Mouse (Mus musculus) hindbrain, embryonic 12.5 days (tissue): ENCODE results near the gene Jmjd7. TPM values are rescaled to one million over a fixed set of nuclear protein-coding genes. Genes with fewer than 3 reads are reported as not detected.
A peak's percentile ranks its signal among the peaks of the same experiment; 100 is the strongest.

ENCODE experiments used
- ATAC-seq: fragments of 200-750 bp; cut with Nextera tagmentation; 2 replicates; pipeline ENCODE4 v1.8.0; 2017; ENCODE audit warnings: moderate TSS enrichment; ENCODE audit not compliant: low FRiP score
- H3K27ac ChIP-seq: fragments of 300-500 bp; sonication (generic); 2 replicates; pipeline ENCODE4 v1.5.1; 2016; ENCODE audit warnings: mild to moderate bottlenecking
- H3K27me3 ChIP-seq: fragments of 300-500 bp; sonication (generic); 2 replicates; pipeline ENCODE4 v1.6.1; 2016; ENCODE audit warnings: mild to moderate bottlenecking
- H3K36me3 ChIP-seq: fragments of 300-500 bp; sonication (generic); 2 replicates; pipeline ENCODE4 v1.6.1; 2016; ENCODE audit warnings: mild to moderate bottlenecking
- H3K4me1 ChIP-seq: fragments of 300-500 bp; sonication (generic); 2 replicates; pipeline ENCODE4 v1.6.1; 2016
- H3K4me2 ChIP-seq: fragments of 300-500 bp; sonication (generic); replicated peaks from 2 replicates; pipeline ENCODE4 v1.6.1; 2016; ENCODE audit warnings: mild to moderate bottlenecking
- H3K4me3 ChIP-seq: fragments of 300-500 bp; sonication (generic); 2 replicates; pipeline ENCODE4 v1.5.1; 2016; ENCODE audit warnings: mild to moderate bottlenecking
- H3K9ac ChIP-seq: fragments of 300-500 bp; sonication (generic); 2 replicates; pipeline ENCODE4 v1.6.1; 2016; ENCODE audit warnings: mild to moderate bottlenecking, moderate library complexity
- H3K9me3 ChIP-seq: fragments of 300-500 bp; sonication (generic); replicated peaks from 2 replicates; pipeline ENCODE4 v1.6.1; 2016; ENCODE audit warnings: mild to moderate bottlenecking
- WGBS: fragments of 180-500 bp; shearing (Covaris S2); methylation state at CpG from one replicate; pipeline ENCODE4 v1.1.7; 2016; 5-methylcytosine and 5-hydroxymethylcytosine counted together
- polyA plus RNA-seq: library from polyadenylated mRNA; unstranded; fragments of >200 nt; fragmentation: Nextera tagmentation; extraction: Ambion mirVana; gene quantifications from 2 replicates; pipeline ENCODE4 v1.2.1, GENCODE M21; 2016

Jmjd7 gene
- polyA plus RNA-seq, 1 experiment from 2014 or later = 22.2 TPM

DNA sequence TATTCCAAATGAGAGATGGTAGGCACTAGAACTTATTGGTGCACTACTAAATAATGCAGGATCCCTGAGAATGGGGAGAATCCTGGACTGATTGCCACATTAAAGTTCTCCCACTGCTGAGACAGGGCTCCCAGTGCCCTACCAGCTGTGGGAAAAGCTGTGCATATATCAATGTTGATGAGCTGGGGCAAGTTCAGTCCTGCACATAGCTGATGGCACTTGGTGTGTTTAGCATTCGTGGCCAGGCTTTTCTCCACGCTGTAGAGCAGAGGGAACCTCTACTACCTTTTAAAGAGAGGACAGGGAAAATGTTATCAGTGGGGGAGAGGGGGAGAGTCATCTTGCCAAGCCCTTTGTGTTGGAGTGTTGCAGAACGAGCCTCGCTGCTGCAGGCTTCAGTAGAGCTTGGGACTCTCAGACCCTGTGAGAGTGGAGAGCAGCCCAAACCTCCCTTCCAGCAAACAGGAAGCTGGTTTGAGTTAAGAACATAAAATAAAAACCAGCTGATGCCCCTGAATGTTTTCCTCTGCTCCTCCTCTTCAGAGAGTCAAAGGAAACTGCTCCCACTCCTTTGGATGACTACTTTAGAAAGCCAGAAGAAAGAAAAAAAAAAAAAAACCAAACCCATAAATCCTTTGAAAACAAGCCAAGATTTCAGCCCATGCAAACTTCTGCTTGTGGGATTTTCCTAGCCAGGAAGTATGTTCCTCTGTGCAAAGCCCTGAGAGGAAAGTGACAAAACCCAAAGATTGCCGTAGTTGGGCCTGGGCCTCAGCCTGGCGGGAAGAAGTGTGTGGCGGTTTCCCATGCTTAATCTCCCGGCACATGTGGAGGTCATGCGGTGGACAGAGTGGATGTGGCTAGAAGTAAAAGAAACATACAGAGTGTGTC lies 31.6 kb upstream of the Jmjd7 start:
- Histone ChIP-seq H3K4me1 (no peaks in the 10 kb centered on the region; the same call in none of the 2 replicates), H3K27ac (0 out of 2 replicates have a peak overlapping the region, but pooled peaks have one; percentile 46), H3K9ac (no peak overlapping the region), H3K36me3 (peaks cover 5% of the 10 kb centered on the region; the same call in 1 of the 2 replicates), H3K27me3 (no peaks in the 10 kb centered on the region), H3K4me3 (no peak overlapping the region), H3K4me2 (no peak overlapping the region), H3K9me3 (no peaks in the 10 kb centered on the region)
- 66% methylated on average over 9 of the region's 9 CpGs for WGBS
- no peak for ATAC-seq

DNA sequence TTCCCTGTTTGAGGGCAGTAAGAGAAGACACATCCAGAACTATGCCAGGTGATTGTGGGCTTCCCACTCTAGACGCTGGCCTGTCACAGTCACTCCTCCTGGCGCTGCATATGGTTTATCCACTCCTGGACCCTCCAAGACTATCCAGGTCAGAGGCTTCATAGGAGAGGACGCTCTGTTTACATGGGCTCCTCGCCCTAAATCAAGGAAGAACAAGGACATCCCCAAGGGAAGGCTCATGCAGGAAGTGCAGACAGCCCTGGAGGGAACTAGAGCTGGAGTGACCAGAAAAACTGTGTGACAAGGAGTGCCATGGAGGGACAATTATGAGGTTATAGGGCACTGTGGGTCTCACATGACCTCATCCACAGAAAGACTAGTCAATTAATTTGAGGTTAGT lies 29.9 kb upstream of the Jmjd7 start:
- no peak overlapping the region for H3K27ac ChIP-seq
- ATAC-seq = no peak
- WGBS = 89% methylated on average over 4 of the region's 4 CpGs

DNA sequence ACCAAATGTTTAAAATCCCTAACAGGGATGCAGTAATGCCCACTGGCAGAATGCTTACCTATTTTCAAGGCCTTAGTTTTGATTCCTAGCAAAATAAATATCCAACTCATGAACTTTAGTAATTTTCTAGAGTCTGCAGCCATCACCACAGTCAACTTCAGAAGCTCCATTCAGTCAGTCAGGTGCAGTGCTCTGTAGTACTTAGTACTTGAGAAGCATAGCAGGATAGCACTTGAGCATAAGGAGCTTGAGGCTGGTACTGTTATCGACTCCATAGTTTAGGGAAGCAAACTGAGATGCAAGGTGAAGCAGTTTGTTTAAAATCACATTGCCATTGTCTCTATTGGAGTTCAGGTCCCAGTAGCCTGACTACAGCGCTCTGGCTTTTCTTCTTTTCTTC lies 27.6 kb upstream of the Jmjd7 start:
- Histone ChIP-seq H3K9ac (no peak overlapping the region), H3K36me3 (0 out of 2 replicates have a peak, but pooled peaks cover 5% of the 10 kb centered on the region), H3K4me1 (peaks cover 5% of the 10 kb centered on the region), H3K4me3 (no peak overlapping the region), H3K27ac (no peak overlapping the region), H3K9me3 (no peaks in the 10 kb centered on the region), H3K4me2 (no peak overlapping the region), H3K27me3 (no peaks in the 10 kb centered on the region)
- ATAC-seq = no peak
- 88% methylated on average over 2 of the region's 2 CpGs for WGBS

More for the DNA sequence above, 29.9 kb upstream of the Jmjd7 start:
- Histone ChIP-seq H3K36me3 (0 out of 2 replicates have a peak, but pooled peaks cover 5% of the 10 kb centered on the region), H3K4me3 (no peak overlapping the region), H3K27me3 (no peaks in the 10 kb centered on the region), H3K9me3 (no peaks in the 10 kb centered on the region), H3K9ac (no peak overlapping the region), H3K4me2 (no peak overlapping the region), H3K4me1 (peaks cover 5% of the 10 kb centered on the region)

DNA sequence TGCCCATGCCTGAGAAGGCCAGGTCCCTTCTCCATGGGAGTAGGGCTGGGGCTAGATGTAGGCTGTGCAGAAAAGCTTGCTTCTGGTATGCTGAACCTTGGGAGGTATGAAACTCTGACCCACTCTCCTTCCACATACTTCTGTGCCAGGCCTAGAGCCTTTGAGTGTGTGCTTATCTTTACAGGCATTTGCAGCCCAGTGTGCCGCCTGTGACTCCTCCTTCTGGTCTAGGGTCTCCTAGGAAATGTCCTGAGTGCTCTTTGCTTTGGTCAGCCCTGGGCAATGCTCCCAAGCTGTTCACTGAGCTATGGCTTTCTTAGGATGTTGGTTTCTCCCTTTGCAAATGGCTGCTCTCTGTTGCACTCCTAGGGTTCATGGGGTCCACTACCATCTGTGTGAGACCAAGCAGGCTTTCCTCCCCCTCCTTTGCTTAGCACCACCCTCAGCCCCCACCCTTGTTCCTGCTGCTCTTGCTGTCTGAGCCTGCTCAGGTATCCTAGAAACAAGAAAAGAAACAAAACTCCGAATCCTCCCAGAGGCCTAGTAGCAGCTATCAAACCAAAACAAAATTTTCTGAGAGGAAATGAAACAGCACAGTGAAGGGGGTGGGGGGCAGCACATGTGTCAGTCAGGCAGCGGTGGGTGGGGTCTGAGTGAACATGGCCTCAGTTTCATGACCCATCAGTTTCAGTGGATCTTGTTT lies 26.2 kb upstream of the Jmjd7 start:
- Histone ChIP-seq H3K4me3 (no peak overlapping the region), H3K36me3 (0 out of 2 replicates have a peak, but pooled peaks cover 5% of the 10 kb centered on the region), H3K27ac (no peak overlapping the region), H3K4me1 (peaks cover 5% of the 10 kb centered on the region; the same call in 1 of the 2 replicates), H3K9me3 (no peaks in the 10 kb centered on the region), H3K27me3 (no peaks in the 10 kb centered on the region), H3K9ac (no peak overlapping the region), H3K4me2 (no peak overlapping the region)
- 73% methylated on average over 3 of the region's 3 CpGs for WGBS
- ATAC-seq = no peak

DNA sequence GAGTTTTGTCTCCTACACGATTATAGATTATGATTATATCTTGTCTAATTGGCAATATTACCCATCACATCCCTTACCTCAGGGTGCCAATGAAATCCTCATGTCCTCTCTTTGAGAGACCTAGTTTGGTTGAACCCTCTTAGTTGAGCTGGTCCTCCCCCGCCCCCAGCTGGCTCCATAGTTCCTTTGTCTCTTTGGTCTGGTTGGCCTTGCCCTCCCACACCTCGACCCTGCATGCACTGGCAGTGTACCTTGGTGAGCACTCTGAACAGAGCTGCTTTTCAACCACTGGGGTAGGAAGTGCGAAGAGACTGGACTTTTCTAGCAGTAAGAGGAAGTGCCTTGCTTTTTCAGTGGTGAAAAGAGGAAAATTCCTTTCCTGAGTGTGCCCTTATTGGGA lies 25.3 kb upstream of the Jmjd7 start:
- Histone ChIP-seq H3K27me3 (no peaks in the 10 kb centered on the region), H3K4me1 (peaks cover 5% of the 10 kb centered on the region; the same call in 1 of the 2 replicates), H3K36me3 (0 out of 2 replicates have a peak, but pooled peaks cover 5% of the 10 kb centered on the region), H3K27ac (no peak overlapping the region), H3K4me3 (no peak overlapping the region), H3K4me2 (no peak overlapping the region), H3K9me3 (no peaks in the 10 kb centered on the region), H3K9ac (no peak overlapping the region)
- no peak for ATAC-seq
- 62% methylated on average over 4 of the region's 4 CpGs for WGBS

DNA sequence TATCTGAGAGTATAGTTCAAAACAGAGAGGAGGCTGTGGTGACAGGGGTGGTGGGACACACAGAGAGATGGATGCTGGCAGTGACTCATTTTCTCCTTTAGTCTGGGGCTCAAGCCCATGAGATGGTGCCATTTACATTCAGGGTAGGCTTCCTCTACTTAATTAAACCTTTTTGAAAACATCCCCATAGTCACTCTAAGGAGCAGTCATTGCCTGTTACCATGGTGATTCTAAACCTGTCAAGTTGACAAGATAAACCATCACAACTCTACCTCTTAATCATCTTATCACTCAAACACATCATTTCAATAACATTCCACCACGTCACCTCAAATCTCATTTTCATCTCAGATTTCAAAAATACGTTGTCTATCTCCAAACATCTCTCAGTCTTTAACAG lies 23.3 kb upstream of the Jmjd7 start:
- no peak overlapping the region for H3K27ac ChIP-seq
- H3K9ac ChIP-seq = no peak overlapping the region
- H3K36me3 ChIP-seq = 0 out of 2 replicates have a peak, but pooled peaks cover under 1% of the 10 kb centered on the region
- no peaks in the 10 kb centered on the region for H3K27me3 ChIP-seq
- 91% methylated on average over 2 of the region's 2 CpGs for WGBS
- H3K9me3 ChIP-seq = no peaks in the 10 kb centered on the region
- no peak for ATAC-seq
- no peak overlapping the region for H3K4me3 ChIP-seq
- H3K4me2 ChIP-seq = no peak overlapping the region
- H3K4me1 ChIP-seq = peaks cover 5% of the 10 kb centered on the region; the same call in 1 of the 2 replicates

DNA sequence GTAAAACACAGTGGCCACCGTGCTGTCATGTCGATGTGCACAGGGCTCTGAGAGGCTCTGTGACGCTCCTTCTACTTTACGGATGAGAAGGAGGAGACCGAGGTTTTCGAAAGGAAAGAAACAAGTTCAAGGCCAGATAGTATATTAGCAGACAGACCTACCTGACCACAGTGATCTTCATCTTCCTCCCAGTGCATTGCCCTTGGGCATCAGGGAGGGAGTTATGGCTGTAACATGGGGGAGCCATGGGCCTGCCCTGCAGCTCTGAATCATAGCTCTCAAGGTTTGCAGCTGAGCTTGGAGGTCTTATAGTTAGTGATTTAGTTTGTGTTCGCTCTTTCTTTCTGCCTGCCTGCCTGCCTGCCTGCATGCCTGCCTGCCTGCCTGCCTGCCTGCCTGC lies 20.6 kb upstream of the Jmjd7 start:
- 92% methylated on average over 7 of the region's 7 CpGs for WGBS
- no peak for ATAC-seq

DNA sequence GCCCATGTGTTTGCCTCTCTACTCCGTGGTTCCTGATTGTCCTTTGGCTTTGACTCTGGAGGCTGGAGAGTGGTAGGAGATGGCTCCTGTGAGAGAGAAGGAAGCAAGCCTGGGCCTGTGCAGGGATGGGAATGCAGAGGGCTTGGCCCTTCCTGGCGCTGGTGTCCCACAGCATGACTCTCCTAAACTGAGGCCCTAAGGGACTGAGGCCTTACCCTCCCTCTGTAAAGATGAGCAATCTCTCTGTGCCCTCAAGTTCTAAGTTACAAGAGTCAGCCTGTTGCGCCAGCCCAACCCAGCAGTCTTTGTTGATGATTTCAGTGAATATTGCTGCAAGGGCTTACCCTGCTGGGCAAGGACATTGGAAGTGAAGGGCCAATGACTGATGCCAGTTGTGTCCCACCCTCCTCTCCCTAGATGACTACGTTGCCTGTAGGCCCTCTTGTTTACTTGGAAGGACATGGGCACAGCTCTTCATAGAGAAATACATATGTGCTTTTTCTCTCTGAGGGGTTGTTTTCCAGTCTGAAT lies 19.5 kb upstream of the Jmjd7 start:
- no peak overlapping the region for H3K9ac ChIP-seq
- no peak overlapping the region for H3K27ac ChIP-seq
- no peaks in the 10 kb centered on the region for H3K27me3 ChIP-seq
- WGBS = 75% methylated on average over 4 of the region's 4 CpGs
- H3K4me1 ChIP-seq = no peaks in the 10 kb centered on the region
- no peak overlapping the region for H3K4me3 ChIP-seq
- H3K4me2 ChIP-seq = no peak overlapping the region
- H3K9me3 ChIP-seq = no peaks in the 10 kb centered on the region
- 0 out of 2 replicates have a peak, but pooled peaks cover 3% of the 10 kb centered on the region for H3K36me3 ChIP-seq
- no peak for ATAC-seq

More for the DNA sequence above, 20.6 kb upstream of the Jmjd7 start:
- no peak overlapping the region for H3K27ac ChIP-seq
- no peaks in the 10 kb centered on the region for H3K9me3 ChIP-seq
- no peak overlapping the region for H3K4me2 ChIP-seq
- H3K27me3 ChIP-seq = no peaks in the 10 kb centered on the region
- H3K9ac ChIP-seq = no peak overlapping the region
- H3K4me3 ChIP-seq = no peak overlapping the region
- H3K4me1 ChIP-seq = no peaks in the 10 kb centered on the region
- H3K36me3 ChIP-seq = no peaks in the 10 kb centered on the region

DNA sequence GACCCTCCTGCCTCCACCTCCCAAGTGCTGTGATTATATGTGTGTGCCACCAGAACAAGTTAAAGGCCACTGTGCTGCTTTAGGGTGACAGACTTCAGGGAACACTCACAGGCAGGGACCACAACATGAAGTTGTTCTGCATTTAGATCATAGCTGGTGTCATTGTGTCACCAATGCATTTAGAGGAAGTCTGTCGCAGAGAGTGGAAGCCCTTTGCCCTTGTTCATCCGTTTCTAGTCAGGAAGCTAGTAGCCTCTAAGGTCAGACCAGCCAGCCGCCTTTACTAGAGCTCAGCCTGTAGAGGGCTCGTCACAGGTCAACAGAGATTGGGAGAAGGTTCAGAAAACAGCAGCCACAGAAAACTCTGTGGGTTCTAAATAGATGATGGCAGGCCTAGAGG lies 18.6 kb upstream of the Jmjd7 start:
- Histone ChIP-seq H3K27ac (no peak overlapping the region), H3K9ac (no peak overlapping the region), H3K27me3 (no peaks in the 10 kb centered on the region), H3K9me3 (no peaks in the 10 kb centered on the region), H3K36me3 (peaks cover 9% of the 10 kb centered on the region; the same call in 1 of the 2 replicates), H3K4me2 (no peak overlapping the region), H3K4me3 (no peak overlapping the region), H3K4me1 (no peaks in the 10 kb centered on the region)
- WGBS = 63% methylated on average over 4 of the region's 4 CpGs
- ATAC-seq = no peak

DNA sequence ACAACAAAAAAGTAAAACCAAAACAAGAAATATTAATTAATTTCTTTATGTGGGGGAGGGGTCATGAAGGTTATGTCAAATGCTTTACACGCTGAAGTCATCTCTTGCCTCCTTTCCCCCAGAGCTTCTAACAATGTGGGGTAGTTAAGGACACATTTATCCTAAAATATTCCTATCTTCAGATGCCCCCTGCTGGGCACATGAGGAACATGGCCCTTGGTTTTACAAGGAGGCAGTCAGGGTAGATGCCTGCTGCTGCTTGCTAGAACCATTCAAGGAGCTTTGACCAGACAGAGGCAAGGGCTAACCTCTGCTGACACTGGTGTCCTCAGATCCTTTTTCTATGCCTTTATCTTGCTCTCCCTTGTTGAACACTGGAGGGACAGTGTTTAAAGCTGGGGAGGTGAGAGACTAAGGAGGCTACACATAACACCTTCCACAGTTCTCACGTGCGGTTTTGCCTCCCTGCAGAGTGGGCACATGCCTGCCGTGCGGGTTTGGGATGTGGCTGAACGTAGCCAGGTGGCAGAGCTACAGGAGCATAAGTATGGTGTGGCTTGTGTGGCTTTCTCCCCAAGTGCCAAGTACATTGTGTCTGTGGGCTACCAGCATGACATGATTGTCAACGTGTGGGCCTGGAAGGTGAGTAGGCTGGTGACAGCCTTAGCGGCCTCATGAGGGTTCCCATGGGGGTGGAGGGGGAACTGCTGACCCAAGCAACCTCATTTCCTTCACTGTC lies 15.7 kb upstream of the Jmjd7 start:
- Histone ChIP-seq H3K4me2 (no peak overlapping the region), H3K4me1 (no peaks in the 10 kb centered on the region), H3K27me3 (no peaks in the 10 kb centered on the region), H3K9me3 (no peaks in the 10 kb centered on the region), H3K36me3 (peaks cover 19% of the 10 kb centered on the region; the same call in 1 of the 2 replicates), H3K27ac (no peak overlapping the region), H3K9ac (no peak overlapping the region), H3K4me3 (no peak overlapping the region)
- no peak for ATAC-seq
- whole genome bisulfite sequencing = 79% methylated on average over 8 of the region's 8 CpGs

DNA sequence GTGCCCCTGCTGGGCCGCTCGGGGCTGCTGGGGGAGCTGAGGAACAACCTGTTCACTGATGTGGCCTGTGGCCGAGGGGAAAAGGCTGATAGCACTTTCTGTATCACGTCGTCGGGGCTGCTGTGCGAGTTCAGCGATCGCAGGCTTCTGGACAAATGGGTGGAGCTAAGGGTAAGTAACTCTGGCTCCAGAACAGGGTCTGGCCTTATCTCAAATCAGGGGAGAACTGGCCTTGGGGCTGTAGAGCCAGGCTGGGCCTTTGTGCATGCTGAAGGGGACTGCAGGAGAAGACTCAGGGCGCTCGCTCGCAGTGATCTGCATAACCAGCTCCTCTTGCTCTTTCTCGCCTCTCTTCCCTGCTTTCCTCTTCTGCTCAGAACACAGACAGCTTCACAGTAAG lies 14.4 kb upstream of the Jmjd7 start:
- H3K36me3 ChIP-seq = peaks cover 32% of the 10 kb centered on the region

More for the DNA sequence above, 14.4 kb upstream of the Jmjd7 start:
- H3K9ac ChIP-seq = no peak overlapping the region
- H3K4me1 ChIP-seq = no peaks in the 10 kb centered on the region
- H3K4me3 ChIP-seq = no peak overlapping the region
- H3K9me3 ChIP-seq = no peaks in the 10 kb centered on the region
- ATAC-seq = no peak
- H3K4me2 ChIP-seq = no peak overlapping the region
- 87% methylated on average over 13 of the region's 13 CpGs for WGBS
- H3K27ac ChIP-seq = no peak overlapping the region
- no peaks in the 10 kb centered on the region for H3K27me3 ChIP-seq
